Mouse (Mus musculus): ENCODE measurements around the gene Gm13289.
"Not testable (repeated sequence)": the region's sequence is repeated elsewhere in the genome, so short reads cannot be mapped to it uniquely, and the experiment has no call there.

DNA sequence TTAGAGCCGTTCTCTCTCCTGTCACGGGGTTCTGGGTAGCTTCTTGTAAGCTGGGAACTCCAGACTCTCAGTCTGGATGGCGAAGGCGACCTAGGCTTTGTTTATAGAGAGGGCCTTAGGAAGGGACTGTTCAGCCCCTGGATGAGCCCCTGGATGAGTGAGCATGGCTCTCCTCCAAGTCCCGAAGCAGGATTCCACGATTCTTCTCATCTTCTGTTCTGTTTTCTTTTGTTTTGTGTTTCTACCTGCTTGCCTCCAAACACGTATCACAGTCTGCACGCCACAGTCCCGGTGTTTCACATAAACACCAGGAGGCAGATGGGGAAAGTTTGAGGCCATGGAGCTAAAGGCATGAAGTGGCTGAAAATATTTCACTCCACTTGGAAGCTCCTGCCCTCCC, 18.0 kb upstream of the Gm13289 start:
- not testable (repeated sequence) for TF ChIP-seq POLR2A (IDR thresholded peaks at IDR 0.05; ENCODE audit: borderline replicate concordance, extremely low read depth, insufficient read depth, insufficient read length, poor library complexity, severe bottlenecking); CTCF (IDR thresholded peaks at IDR 0.05; ENCODE audit: borderline replicate concordance, extremely low read depth, insufficient read depth, insufficient read length)
